In genomic region chr10:37129652-37130051, GRCm38 (mm10) we compare ENCODE assay signal across 24 mouse cellular contexts. TPM values are rescaled to one million over a fixed set of nuclear protein-coding genes. Genes with fewer than 3 reads are reported as not detected.
DNase-seq lines count a peak whose midpoint lies in the region; ATAC-seq and TF ChIP-seq lines count a peak whose summit lies in the region.
"Had no signal": no experiment of that assay in that cellular context is flagged by ENCODE, and none has a peak within 500 bp of the region (broad histone marks: within the 10 kb centered on the region; RNA-seq: fewer than 3 reads in every experiment).

No protein-coding gene starts in this region.

- DNase-seq in midbrain, embryonic 11.5 days (ENCODE audit: low spot score, missing footprints), result peak; percentile 74
- DNase-seq in midbrain, postnatal 0 days (ENCODE audit: low spot score), result no peak
- peak; percentile 4 for DNase-seq in midbrain, embryonic 14.5 days
- DNase-seq in CH12.LX (ENCODE audit: extremely low read depth) (no peak), ES-E14 (ENCODE audit: low read depth, low spot score) (no peak)
- no peak for DNase-seq in cerebellum, postnatal 36 days
- DNase-seq: adrenal gland, adult 2 months; adrenal gland, adult 8-10 months; adrenal gland, postnatal 10 days; adrenal gland, postnatal 14 days; adrenal gland, postnatal 25 days; adrenal gland, postnatal 36 days; B cell, adult 2 months; cerebellum, adult 11 months; cerebellum, adult 11-12 months; cerebellum, adult 18-20 months; cerebellum, adult 2 months had no signal

- in situ Hi-C loops in CH12.LX (cut with MboI; ENCODE audit: low pct_ligation_motif_present, low pct_unique_long_range_greater_than_20kb, low sequenced_read_pairs) (loop anchor here (10.0 kb wide), 1 partner anchor 105 kb away; no protein-coding TSS in a partner anchor), ES-E14 (cut with MboI; ENCODE audit: low sequenced_read_pairs in 2 of 2, unreplicated experiment in 2 of 2) (no loop called here)

- H3K9ac ChIP-seq in midbrain, embryonic 11.5 days (ENCODE audit: low read length), result no peak overlapping the region
- H3K9ac ChIP-seq in midbrain, postnatal 0 days (replicated peaks; ENCODE audit: low read length, poor library complexity, severe bottlenecking), result no peak overlapping the region
- H3K9ac ChIP-seq in midbrain, embryonic 14.5 days (replicated peaks; ENCODE audit: low read length), result no peak overlapping the region
- H3K9ac ChIP-seq in midbrain, embryonic 15.5 days, result no peak overlapping the region
- H3K9ac ChIP-seq in CH12.LX (ENCODE audit: insufficient read depth, low read depth) (no peak overlapping the region), ES-E14 (ENCODE audit: insufficient read depth, low read depth, low read length, poor library complexity, severe bottlenecking) (no peak overlapping the region)

- TF ChIP-seq EP300 in CH12.LX (IDR thresholded peaks at IDR 0.05; ENCODE audit: low read length), result no peak

- dilution Hi-C loops in CH12.LX (cut with MboI; ENCODE audit: extremely low pct_ligation_motif_present, extremely low pct_unique_long_range_greater_than_20kb, low sequenced_read_pairs), result no loop called here

- H3K4me2 ChIP-seq in midbrain, embryonic 11.5 days, result no peak overlapping the region
- H3K4me2 ChIP-seq in midbrain, postnatal 0 days (ENCODE audit: low read depth, low read length, poor library complexity, severe bottlenecking), result no peak overlapping the region
- H3K4me2 ChIP-seq in midbrain, embryonic 14.5 days (ENCODE audit: low read length), result no peak overlapping the region
- H3K4me2 ChIP-seq in midbrain, embryonic 15.5 days, result no peak overlapping the region
- H3K4me2 ChIP-seq in CH12.LX (ENCODE audit: insufficient read depth, low read depth, poor library complexity, severe bottlenecking), result no peak overlapping the region

- H3K27me3 ChIP-seq in midbrain, embryonic 11.5 days (ENCODE audit: control insufficient read depth, insufficient read depth, low read length), result no peaks in the 10 kb centered on the region
- H3K27me3 ChIP-seq in midbrain, postnatal 0 days (ENCODE audit: insufficient read depth, low read length), result no peaks in the 10 kb centered on the region
- no peaks in the 10 kb centered on the region for H3K27me3 ChIP-seq in midbrain, embryonic 14.5 days (ENCODE audit: control insufficient read depth, insufficient read depth, low read length)
- H3K27me3 ChIP-seq in midbrain, embryonic 15.5 days (replicated peaks), result no peaks in the 10 kb centered on the region
- no peaks in the 10 kb centered on the region for H3K27me3 ChIP-seq in CH12.LX (replicated peaks)
- H3K27me3 ChIP-seq: Patski had no signal

- no peak for TF ChIP-seq RAD21 in CH12.LX (IDR thresholded peaks at IDR 0.05; ENCODE audit: low read depth, low read length)

- peaks cover 4% of the 10 kb centered on the region; the same call in 1 of the 2 replicates for H3K36me3 ChIP-seq in midbrain, embryonic 11.5 days (ENCODE audit: control insufficient read depth, insufficient read depth, low read length)
- no peaks in the 10 kb centered on the region for H3K36me3 ChIP-seq in midbrain, postnatal 0 days (ENCODE audit: insufficient read depth, low read length)
- peaks cover 24% of the 10 kb centered on the region for H3K36me3 ChIP-seq in midbrain, embryonic 14.5 days (ENCODE audit: control insufficient read depth, insufficient read depth, low read length)
- no peaks in the 10 kb centered on the region for H3K36me3 ChIP-seq in midbrain, embryonic 15.5 days (replicated peaks)
- H3K36me3 ChIP-seq in CH12.LX (replicated peaks in 1 of 2; ENCODE audit: control insufficient read depth in 1 of 2, insufficient read depth in 1 of 2, low read length in 1 of 2), result peaks cover 0 to 8% of the 10 kb centered on the region in 2 experiments
- H3K36me3 ChIP-seq in ES-E14 (ENCODE audit: control insufficient read depth, insufficient read depth, low read length, poor library complexity, severe bottlenecking), result no peaks in the 10 kb centered on the region
- H3K36me3 ChIP-seq: G1E had no signal

- no peak for TF ChIP-seq POLR2A in CH12.LX (IDR thresholded peaks at IDR 0.05; ENCODE audit: low read depth, low read length)

- no peaks in the 10 kb centered on the region for H3K9me3 ChIP-seq in midbrain, embryonic 11.5 days (ENCODE audit: control insufficient read depth, low read length)
- no peaks in the 10 kb centered on the region for H3K9me3 ChIP-seq in midbrain, postnatal 0 days (ENCODE audit: low read length)
- H3K9me3 ChIP-seq in midbrain, embryonic 14.5 days (ENCODE audit: control insufficient read depth, low read length), result no peaks in the 10 kb centered on the region
- no peaks in the 10 kb centered on the region for H3K9me3 ChIP-seq in midbrain, embryonic 15.5 days
- no peaks in the 10 kb centered on the region for H3K9me3 ChIP-seq in CH12.LX (replicated peaks; ENCODE audit: low read length)
- no peaks in the 10 kb centered on the region for H3K9me3 ChIP-seq in ES-E14 (ENCODE audit: control insufficient read depth, insufficient read depth, low read depth, low read length)
- H3K9me3 ChIP-seq: G1E had no signal

- TF ChIP-seq CTCF in midbrain, postnatal 0 days (IDR thresholded peaks at IDR 0.05), result no peak
- TF ChIP-seq CTCF in CH12.LX (conservative IDR thresholded peaks at IDR 0.05 in 1 of 2, IDR thresholded peaks at IDR 0.05 in 1 of 2; ENCODE audit: low read depth in 2 of 2, low read length in 2 of 2), result no peak

- WGBS in midbrain, embryonic 11.5 days, result 92% methylated on average over 3 of the region's 3 CpGs
- WGBS in midbrain, postnatal 0 days, result 92% methylated on average over 3 of the region's 3 CpGs
- 96% methylated on average over 3 of the region's 3 CpGs for WGBS in midbrain, embryonic 14.5 days
- WGBS in midbrain, embryonic 15.5 days, result 93% methylated on average over 3 of the region's 3 CpGs

- no peak for ATAC-seq in midbrain, embryonic 11.5 days (ENCODE audit: low FRiP score)
- no peak for ATAC-seq in midbrain, postnatal 0 days (ENCODE audit: low FRiP score)
- no peak for ATAC-seq in midbrain, embryonic 14.5 days (ENCODE audit: low FRiP score, low TSS enrichment)
- ATAC-seq in midbrain, embryonic 15.5 days (replicated peaks), result no peak
- ATAC-seq in erythroid progenitor cell, adult 5-6 weeks (replicated peaks; ENCODE audit: low FRiP score, poor library complexity, severe bottlenecking), result no peak
- ATAC-seq: activated CD4-positive, CD25-positive, alpha-beta regulatory T cell, adult 4 months; CD4-positive, CD25-positive, alpha-beta regulatory T cell, adult 4 months; Patski had no signal

- H3K4me1 ChIP-seq in midbrain, embryonic 11.5 days (ENCODE audit: control insufficient read depth, insufficient read depth, low read length), result no peaks in the 10 kb centered on the region
- H3K4me1 ChIP-seq in midbrain, postnatal 0 days (ENCODE audit: insufficient read depth, low read length), result peaks cover 3% of the 10 kb centered on the region; the same call in 1 of the 2 replicates
- peaks cover 14% of the 10 kb centered on the region for H3K4me1 ChIP-seq in midbrain, embryonic 14.5 days (ENCODE audit: control insufficient read depth, insufficient read depth, low read length)
- H3K4me1 ChIP-seq in midbrain, embryonic 15.5 days, result peaks cover 18% of the 10 kb centered on the region
- H3K4me1 ChIP-seq in CH12.LX (ENCODE audit: control insufficient read depth in 1 of 2, insufficient read depth in 2 of 2) (peaks cover 0 to 6% of the 10 kb centered on the region in 2 experiments; a peak in 2 of 4 replicates), ES-E14 (ENCODE audit: control insufficient read depth in 2 of 2, insufficient read depth in 2 of 2, low read length in 2 of 2, poor library complexity in 1 of 2) (no peaks in the 10 kb centered on the region)

- no peak overlapping the region for H3K27ac ChIP-seq in midbrain, embryonic 11.5 days (ENCODE audit: low read depth, low read length)
- H3K27ac ChIP-seq in midbrain, postnatal 0 days (ENCODE audit: low read depth, low read length), result no peak overlapping the region
- H3K27ac ChIP-seq in midbrain, embryonic 14.5 days (replicated peaks; ENCODE audit: low read depth, low read length), result no peak overlapping the region
- H3K27ac ChIP-seq in midbrain, embryonic 15.5 days, result no peak overlapping the region
- H3K27ac ChIP-seq in CH12.LX (ENCODE audit: insufficient read depth, low read depth), result no peak overlapping the region
- no peak overlapping the region for H3K27ac ChIP-seq in ES-E14 (ENCODE audit: insufficient read depth, low read depth, low read length, poor library complexity, severe bottlenecking)

- H3K79me2 ChIP-seq in CH12.LX (replicated peaks; ENCODE audit: control insufficient read depth, extremely low read depth, insufficient read depth, poor library complexity, severe bottlenecking), result peaks cover under 1% of the 10 kb centered on the region; the same call in 1 of the 2 replicates

- no peak overlapping the region for H3K4me3 ChIP-seq in midbrain, embryonic 11.5 days (ENCODE audit: low read depth, low read length)
- H3K4me3 ChIP-seq in midbrain, postnatal 0 days (ENCODE audit: low read depth, low read length), result no peak overlapping the region
- no peak overlapping the region for H3K4me3 ChIP-seq in midbrain, embryonic 14.5 days (replicated peaks; ENCODE audit: low read depth, low read length)
- H3K4me3 ChIP-seq in midbrain, embryonic 15.5 days, result no peak overlapping the region
- H3K4me3 ChIP-seq in CH12.LX (replicated peaks in 1 of 3; ENCODE audit: low read depth in 2 of 3, low read length in 2 of 3, poor library complexity in 1 of 3) (no peak overlapping the region), ES-E14 (ENCODE audit: insufficient read depth in 1 of 2, low read depth in 1 of 2, low read length in 2 of 2, poor library complexity in 1 of 2, severe bottlenecking in 1 of 2) (no peak overlapping the region)

TF ChIP-seq in CH12.LX, 34 proteins besides CTCF, POLR2A, EP300 and RAD21:
- TF ChIP-seq MAFK (IDR thresholded peaks at IDR 0.05; ENCODE audit: insufficient replicate concordance, low read length), result peak; percentile 77
- no peak for TF ChIP-seq MYC (IDR thresholded peaks at IDR 0.05; ENCODE audit: low read depth, low read length)
TF ChIP-seq in CH12.LX: peak in this region for 1.

TF ChIP-seq in ES-E14, 5 proteins besides CTCF, POLR2A, EP300 and RAD21:
- TF ChIP-seq MAFK (IDR thresholded peaks at IDR 0.05; ENCODE audit: insufficient read depth, low read depth, low read length), result peak; percentile 66
- no peak for TF ChIP-seq ZC3H11A (IDR thresholded peaks at IDR 0.05; ENCODE audit: borderline replicate concordance, low read depth, low read length)

RNA-seq across cellular contexts. Expression of gene Marcks, which starts 9.1 kb away (rescaled TPM):
- 410 and 445 TPM in 2 replicates for polyA plus RNA-seq in midbrain, embryonic 11.5 days (2014; fragmentation: Nextera tagmentation; extraction: Ambion mirVana)
- total RNA-seq in midbrain, postnatal 0 days (2014; rRNA removed), result 488 and 535 TPM in 2 replicates
- 230 and 265 TPM in 2 replicates for polyA plus RNA-seq in midbrain, postnatal 0 days (2015; fragmentation: Nextera tagmentation; extraction: Ambion mirVana)
- polyA plus RNA-seq in midbrain, embryonic 14.5 days (2014; fragmentation: Nextera tagmentation; extraction: Ambion mirVana), result 403 and 415 TPM in 2 replicates
- 203 and 208 TPM in 2 replicates for polyA plus RNA-seq in midbrain, embryonic 15.5 days (2015; fragmentation: Nextera tagmentation; extraction: Ambion mirVana)
- 15.3 and 16.9 TPM in 2 replicates for total RNA-seq in CH12.LX (2012; rRNA removed)
- total RNA-seq in CH12.LX (2014; rRNA removed), result 78.4 and 80.7 TPM in 2 replicates
- 57.3 and 74.2 TPM in 2 replicates for polyA plus RNA-seq in CH12.LX (2012; ENCODE audit: insufficient read length, low read depth)
- total RNA-seq in ES-E14 (2012; rRNA removed), result 11.7 and 18.4 TPM in 2 replicates
- 13.0 and 18.9 TPM in 2 replicates for total RNA-seq in erythroid progenitor cell, adult 5-6 weeks (2015; ENCODE audit: low replicate concordance)
- total RNA-seq in erythroid progenitor cell, adult 5-6 weeks (2017; ENCODE audit: low replicate concordance), result 14.0 and 17.3 TPM in 2 replicates
- total RNA-seq: MEL had no signal
- polyA plus RNA-seq: G1E had no signal

Comparison
In these comparisons a context has a peak if more than half of its experiments do, and no peak if none do; other contexts are left out.
1. DNase-seq: peak in midbrain, embryonic 11.5 days (single experiment) and midbrain, embryonic 14.5 days (single experiment); none in midbrain, postnatal 0 days (single experiment), CH12.LX (single experiment), ES-E14 (single experiment) and cerebellum, postnatal 36 days (0 of 2).